Mouse (Mus musculus): ENCODE data around the gene 4930544D05Rik.

Gene 4930544D05Rik

GRCm38 (mm10) chr11:70655571-70656455 is 40.2 kb downstream of the 4930544D05Rik start:
- DNase-seq (ENCODE audit: low spot score in 2 of 2), result no peak

- no peak for DNase-seq (ENCODE audit: low spot score in 2 of 2)
Measured at GRCm38 (mm10) chr11:70656456-70656927, 40.8 kb downstream of the 4930544D05Rik start.

- DNase-seq (ENCODE audit: low spot score in 2 of 2), result no peak
Measured at GRCm38 (mm10) chr11:70656964-70657363, 41.3 kb downstream of the 4930544D05Rik start, which contains the start of gene Eno3. Eno3 (plus strand) TSS chr11:70657202.

- DNase-seq (ENCODE audit: low spot score in 2 of 2), result no peak
Measured at GRCm38 (mm10) chr11:70657573-70657972, 41.9 kb downstream of the 4930544D05Rik start.

- DNase-seq (ENCODE audit: low spot score in 2 of 2), result no peak
Measured at GRCm38 (mm10) chr11:70657991-70658390, 42.3 kb downstream of the 4930544D05Rik start.

- no peak for DNase-seq (ENCODE audit: low spot score in 2 of 2)
Measured at GRCm38 (mm10) chr11:70658521-70658920, 42.9 kb downstream of the 4930544D05Rik start.

- no peak for DNase-seq (ENCODE audit: low spot score in 2 of 2)
Measured at GRCm38 (mm10) chr11:70658942-70659341, 43.3 kb downstream of the 4930544D05Rik start.

- DNase-seq (ENCODE audit: low spot score in 2 of 2), result no peak
Measured at GRCm38 (mm10) chr11:70660571-70660970, 44.9 kb downstream of the 4930544D05Rik start.

- DNase-seq (ENCODE audit: low spot score in 2 of 2), result no peak
Measured at GRCm38 (mm10) chr11:70663101-70663500, 47.5 kb downstream of the 4930544D05Rik start.

- no peak for DNase-seq (ENCODE audit: low spot score in 2 of 2)
Measured at GRCm38 (mm10) chr11:70663957-70664356, 48.3 kb downstream of the 4930544D05Rik start.

- DNase-seq (ENCODE audit: low spot score in 2 of 2), result no peak
Measured at GRCm38 (mm10) chr11:70664741-70665140, 49.1 kb downstream of the 4930544D05Rik start.
